Mouse (Mus musculus): ENCODE results near the gene Traf5. TPM values are rescaled to one million over a fixed set of nuclear protein-coding genes. Genes with fewer than 3 reads are reported as not detected.

Traf5 gene
- 161 to 185 TPM (median 180 TPM) in 4 replicates for total RNA-seq (2023)

GRCm38 (mm10) chr1:192091806-192092772 lies at the start of gene Traf5:
Gene Traf5, minus strand, starts transcription at chr1:192092559.

GRCm38 (mm10) chr1:192137926-192138910 lies 45.9 kb upstream of the Traf5 start, which contains the start of gene Rcor3:
Gene Rcor3, minus strand, starts transcription at chr1:192138062.

DNA sequence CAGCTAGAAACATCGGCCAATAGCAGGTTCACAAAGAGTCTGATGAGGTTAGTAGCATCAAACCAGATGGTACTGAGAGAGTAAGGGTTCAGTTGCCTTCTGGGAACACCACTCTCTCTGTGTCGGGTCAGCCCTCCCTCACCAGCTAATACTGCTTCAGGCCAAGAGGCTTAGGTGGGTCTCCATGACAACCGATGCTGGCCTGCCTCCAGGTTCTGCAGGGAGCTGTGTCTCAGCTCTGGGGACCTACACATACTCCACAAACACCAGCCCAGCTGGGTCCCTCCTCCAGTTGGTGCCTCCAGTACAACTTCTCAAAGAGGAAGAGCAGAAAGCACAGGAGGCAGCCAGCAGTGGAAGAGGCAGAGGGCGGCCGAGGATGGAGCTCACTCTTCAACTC lies 115.2 kb downstream of the Traf5 start, which contains the start of gene Rd3:
TSS of gene Rd3 (plus strand) at position 184 of the 400 bp plus-strand sequence.

Other genes starting within 250 kb of the Traf5 start
- 7.7 to 11.0 TPM (median 9.5 TPM) in 4 replicates for gene Slc30a1, start 185.8 kb downstream of the Traf5 start, total RNA-seq (2023)
- gene Rd3, start 115.2 kb downstream of the Traf5 start, total RNA-seq (2023) = not detected in 4 replicates
- 13.8 to 17.3 TPM (median 15.1 TPM) in 4 replicates for gene Rcor3, start 45.5 kb upstream of the Traf5 start, total RNA-seq (2023)
- gene Kcnh1, start 98.2 kb upstream of the Traf5 start, total RNA-seq (2023) = not detected in 4 replicates